ENCODE assay signal across 15 mouse cellular contexts in genomic region chr2:94128496-94128895, GRCm38 (mm10). TPM values are rescaled to one million over a fixed set of nuclear protein-coding genes. Genes with fewer than 3 reads are reported as not detected.
DNase-seq lines count a peak whose midpoint lies in the region; ATAC-seq and TF ChIP-seq lines count a peak whose summit lies in the region.
"Had no signal": no experiment of that assay in that cellular context is flagged by ENCODE, and none has a peak within 500 bp of the region (broad histone marks: within the 10 kb centered on the region; RNA-seq: fewer than 3 reads in every experiment).

No protein-coding gene starts in this region.

- no peak overlapping the region for H3K4me3 ChIP-seq in heart, embryonic 11.5 days (ENCODE audit: low read depth, low read length)
- H3K4me3 ChIP-seq in hindbrain, embryonic 16.5 days (ENCODE audit: low read length), result no peak overlapping the region
- H3K4me3 ChIP-seq: limb, embryonic 13.5 days had no signal

- no peak for TF ChIP-seq POLR2A in brain, embryonic 14.5 days (IDR thresholded peaks at IDR 0.05; ENCODE audit: borderline replicate concordance, extremely low read depth, insufficient read depth, insufficient read length, poor library complexity, severe bottlenecking)

- no peak overlapping the region for H3K9ac ChIP-seq in heart, embryonic 11.5 days (ENCODE audit: low read depth, low read length)
- no peak overlapping the region for H3K9ac ChIP-seq in hindbrain, embryonic 16.5 days (ENCODE audit: low read depth, low read length)
- H3K9ac ChIP-seq: limb, embryonic 13.5 days had no signal

- H3K27me3 ChIP-seq in heart, embryonic 11.5 days (ENCODE audit: control insufficient read depth, insufficient read depth, low read length), result no peaks in the 10 kb centered on the region
- H3K27me3 ChIP-seq in hindbrain, embryonic 16.5 days (replicated peaks; ENCODE audit: control insufficient read depth, insufficient read depth, low read length), result no peaks in the 10 kb centered on the region
- H3K27me3 ChIP-seq: limb, embryonic 13.5 days had no signal

- H3K9me3 ChIP-seq in heart, embryonic 11.5 days (replicated peaks; ENCODE audit: control insufficient read depth, low read length), result no peaks in the 10 kb centered on the region
- no peaks in the 10 kb centered on the region for H3K9me3 ChIP-seq in hindbrain, embryonic 16.5 days (ENCODE audit: control insufficient read depth, low read length)
- H3K9me3 ChIP-seq: G1E; limb, embryonic 13.5 days had no signal

- peak; percentile 9 to 17 for DNase-seq in heart, adult 9 months (ENCODE audit: low spot score in 2 of 2)
- no peak for DNase-seq in heart, postnatal 4 days
- DNase-seq in brain, embryonic 14.5 days (ENCODE audit: low read depth), result peak; percentile 55
- DNase-seq in adrenal gland, adult (ENCODE audit: inconsistent age in 2 of 2, low spot score in 1 of 2), result no peak
- DNase-seq in adrenal gland, postnatal 10 days, result no peak
- no peak for DNase-seq in spleen, postnatal 10 days (ENCODE audit: low spot score in 2 of 2)
- DNase-seq: adrenal gland, postnatal 36 days; gastrocnemius, postnatal 36 days; kidney, postnatal 25 days; thymus, adult 18-20 months had no signal

- peak overlapping the region; percentile 41 for H3K4me2 ChIP-seq in heart, embryonic 11.5 days
- H3K4me2 ChIP-seq in hindbrain, embryonic 16.5 days (ENCODE audit: low read length), result no peak overlapping the region
- H3K4me2 ChIP-seq: limb, embryonic 13.5 days had no signal

- peaks cover 25% of the 10 kb centered on the region for H3K4me1 ChIP-seq in heart, embryonic 11.5 days (ENCODE audit: control insufficient read depth, insufficient read depth, low read length)
- peaks cover 1% of the 10 kb centered on the region for H3K4me1 ChIP-seq in hindbrain, embryonic 16.5 days (ENCODE audit: control insufficient read depth, insufficient read depth, low read depth, low read length)

- H3K36me3 ChIP-seq in heart, embryonic 11.5 days (ENCODE audit: control insufficient read depth, insufficient read depth, low read length), result no peaks in the 10 kb centered on the region
- H3K36me3 ChIP-seq in hindbrain, embryonic 16.5 days (ENCODE audit: control insufficient read depth, insufficient read depth, low read length), result no peaks in the 10 kb centered on the region
- H3K36me3 ChIP-seq: limb, embryonic 13.5 days had no signal

- WGBS in heart, embryonic 11.5 days (ENCODE audit: insufficient replicate concordance), result 62% methylated on average over 3 of the region's 3 CpGs
- 79% methylated on average over 3 of the region's 3 CpGs for WGBS in hindbrain, embryonic 16.5 days

- no peak for ATAC-seq in heart, embryonic 11.5 days (replicated peaks; ENCODE audit: insufficient number of reproducible peaks, low FRiP score, low TSS enrichment)
- peak; percentile 71 for ATAC-seq in hindbrain, embryonic 16.5 days
- ATAC-seq: intestine, postnatal 0 days had no signal

- no peak for TF ChIP-seq CTCF in brain, embryonic 14.5 days (IDR thresholded peaks at IDR 0.05; ENCODE audit: borderline replicate concordance, extremely low read depth, insufficient read depth, insufficient read length)

- peak overlapping the region; percentile 88 for H3K27ac ChIP-seq in heart, embryonic 11.5 days (ENCODE audit: low read depth, low read length)
- peak overlapping the region; percentile 66 for H3K27ac ChIP-seq in hindbrain, embryonic 16.5 days (ENCODE audit: low read depth, low read length)
- H3K27ac ChIP-seq: limb, embryonic 13.5 days had no signal

RNA-seq across cellular contexts. Expression of gene Hsd17b12, which starts 29.3 kb away (rescaled TPM):
- total RNA-seq in heart, postnatal 4 days (2021), result 10 to 100 TPM; 39.7 to 44.8 TPM
- polyA plus RNA-seq in brain, embryonic 14.5 days (2012; rRNA removed), result 72.2 and 76.9 TPM in 2 replicates
- polyA plus RNA-seq in heart, embryonic 11.5 days (2014; fragmentation: Nextera tagmentation; extraction: Ambion mirVana), result 87.2 and 89.1 TPM in 2 replicates
- 162 and 171 TPM in 2 replicates for polyA plus RNA-seq in hindbrain, embryonic 16.5 days (2015; fragmentation: Nextera tagmentation; extraction: Ambion mirVana)
- 100 to 1,000 TPM; 151 to 164 TPM for total RNA-seq in adrenal gland, postnatal 10 days (2021)

Comparison
In these comparisons a context has a peak if more than half of its experiments do, and no peak if none do; other contexts are left out.
1. DNase-seq: peak in heart, adult 9 months (2 of 2) and brain, embryonic 14.5 days (single experiment); none in heart, postnatal 4 days (single experiment), adrenal gland, adult (0 of 2), adrenal gland, postnatal 10 days (single experiment) and spleen, postnatal 10 days (0 of 2).